Mouse (Mus musculus): ENCODE results near the gene Hmgxb4. TPM values are rescaled to one million over a fixed set of nuclear protein-coding genes. Genes with fewer than 3 reads are reported as not detected.

Hmgxb4 gene
- 33.2 and 34.3 TPM in 2 replicates for polyA plus RNA-seq (2021; fragmentation: Nextera tagmentation)
- long read RNA-seq, experiment 1, partial matches to known transcripts = 28 of 37 reads
- long read RNA-seq, experiment 1, other reads (novel, unspliced or antisense) = 5 of 37 reads
- long read RNA-seq, experiment 2, full-length matches to known transcripts = 19 of 45 reads
- long read RNA-seq, experiment 2, partial matches to known transcripts = 6 of 45 reads
- long read RNA-seq, experiment 2, other reads (novel, unspliced or antisense) = 20 of 45 reads

DNA sequence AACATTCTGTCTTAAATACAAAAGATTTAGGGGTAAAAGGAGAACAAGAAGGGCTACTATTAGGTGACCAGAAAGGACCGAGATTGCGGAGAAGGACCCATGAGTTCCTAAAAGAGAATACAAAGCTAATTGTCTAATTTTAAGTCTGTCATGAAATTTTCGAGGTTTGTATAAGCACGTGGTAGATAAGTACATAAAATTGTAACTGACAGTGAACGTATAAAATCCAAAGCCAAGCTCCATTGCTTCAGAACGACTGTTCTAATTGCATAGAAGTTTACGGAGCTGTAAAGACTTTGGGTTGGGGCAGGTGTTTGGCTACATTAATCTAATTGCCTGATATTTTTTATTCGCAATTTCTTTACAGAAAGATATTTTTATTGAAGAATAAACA, at the start of gene Hmgxb4:
TSS of gene Hmgxb4 (plus strand) at position 276 of the 394 bp plus-strand sequence.

DNA sequence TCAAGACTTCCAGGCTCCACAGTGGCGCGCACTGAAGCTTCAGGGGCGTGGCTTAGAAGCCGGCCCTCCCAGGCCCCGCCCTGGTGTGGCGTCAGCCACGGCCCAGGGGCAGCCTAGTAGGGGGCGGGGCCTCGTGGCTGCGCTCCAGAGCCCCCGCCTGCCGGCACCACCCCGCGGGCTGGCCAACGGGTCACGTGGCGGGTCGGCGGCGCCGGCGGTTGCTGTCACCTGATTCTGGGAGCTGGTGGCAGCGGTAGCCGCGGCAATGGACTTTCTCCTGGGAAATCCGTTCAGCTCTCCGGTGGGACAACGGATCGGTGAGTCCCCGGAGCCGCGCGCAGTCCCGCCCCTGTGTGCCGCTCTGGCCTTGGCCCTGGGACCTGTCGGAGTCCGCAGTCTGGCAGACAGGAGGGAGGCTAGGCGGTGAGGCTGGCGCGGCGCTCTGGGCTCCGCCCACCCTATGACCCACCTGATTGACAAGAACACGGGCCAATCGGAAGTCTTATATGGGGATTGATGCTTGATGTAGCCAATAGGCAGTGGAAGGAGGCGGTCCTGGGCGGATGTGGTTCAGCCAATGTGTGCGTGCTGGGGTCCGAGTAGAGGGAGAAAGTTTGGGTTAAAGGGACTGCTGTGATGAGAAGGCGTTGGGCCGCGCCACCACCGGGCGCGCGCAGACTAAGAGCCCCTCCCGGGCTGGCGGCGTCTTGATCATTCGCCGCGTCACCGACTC, 40.5 kb downstream of the Hmgxb4 start, which contains the start of gene Tom1:
TSS of gene Tom1 (plus strand) at position 195 of the 733 bp plus-strand sequence.

Other genes with a start within 250 kb of the Hmgxb4 start
- not detected in 2 replicates for gene Isx, start 120.2 kb upstream of the Hmgxb4 start, polyA plus RNA-seq (2021; fragmentation: Nextera tagmentation)
- 61.2 and 64.5 TPM in 2 replicates for gene Tom1, start 40.3 kb downstream of the Hmgxb4 start, polyA plus RNA-seq (2021; fragmentation: Nextera tagmentation)
- gene Hmox1, start 100.3 kb downstream of the Hmgxb4 start, polyA plus RNA-seq (2021; fragmentation: Nextera tagmentation) = 2.7 and 3.3 TPM in 2 replicates
- gene Mcm5, start 116.2 kb downstream of the Hmgxb4 start, polyA plus RNA-seq (2021; fragmentation: Nextera tagmentation) = 3.4 and 4.3 TPM in 2 replicates
- gene Rasd2, start 220.6 kb downstream of the Hmgxb4 start, polyA plus RNA-seq (2021; fragmentation: Nextera tagmentation) = 24.6 and 27.9 TPM in 2 replicates